Mouse (Mus musculus) MEL (cell line): Measurements from ENCODE around the gene Fuca2. TPM values are rescaled to one million over a fixed set of nuclear protein-coding genes. Genes with fewer than 3 reads are reported as not detected.

Experiments
- DNase-seq: peaks from one replicate; pipeline ENCODE4 v3.0.0; 2011; ENCODE audit warnings: low read depth, low spot score
- H3K27ac ChIP-seq: 2 replicates; pipeline ENCODE4 v1.5.1; 2012; ENCODE audit warnings: low read depth, mild to moderate bottlenecking, control low read depth, low read length, moderate library complexity; ENCODE audit not compliant: control insufficient read depth
- H3K27me3 ChIP-seq, 2 experiments: fragments of 150-350 bp in 1 of 2; sonication (generic) in 1 of 2; 2 replicates each; pipeline ENCODE4 v1.6.1; 2012; ENCODE audit warnings: low read length in 2 of 2, mild to moderate bottlenecking in 2 of 2, improper control_type of control experiment in 1 of 2, moderate library complexity in 1 of 2; ENCODE audit not compliant: insufficient read depth in 2 of 2, control insufficient read depth in 1 of 2
- H3K36me3 ChIP-seq, 2 experiments: 2 replicates each; pipeline ENCODE4 v1.6.1; 2012 to 2014; ENCODE audit warnings: low read length in 2 of 2, improper control_type of control experiment in 1 of 2, inconsistent platforms in 1 of 2, mild to moderate bottlenecking in 1 of 2; ENCODE audit not compliant: insufficient read depth in 2 of 2, control insufficient read depth in 1 of 2
- H3K4me1 ChIP-seq, 2 experiments: fragments of 150-350 bp in 1 of 2; sonication (generic) in 1 of 2; 2 replicates each; pipeline ENCODE4 v1.6.1; 2012; ENCODE audit warnings: low read length in 2 of 2, improper control_type of control experiment in 1 of 2, mild to moderate bottlenecking in 1 of 2; ENCODE audit not compliant: insufficient read depth in 2 of 2, control insufficient read depth in 1 of 2
- H3K4me3 ChIP-seq, 2 experiments: fragments of 150-350 bp in 1 of 2; sonication (generic) in 1 of 2; 2 replicates each; pipeline ENCODE4 v1.5.1; 2012; ENCODE audit warnings: low read depth in 2 of 2, low read length in 2 of 2, mild to moderate bottlenecking in 2 of 2, moderate library complexity in 2 of 2, control low read depth in 1 of 2, improper control_type of control experiment in 1 of 2; ENCODE audit not compliant: control insufficient read depth in 1 of 2, insufficient read depth in 1 of 2
- H3K79me2 ChIP-seq: 2 replicates; pipeline ENCODE4 v1.6.1; 2012; ENCODE audit warnings: mild to moderate bottlenecking, low read length, moderate library complexity; ENCODE audit not compliant: control insufficient read depth, poor library complexity, insufficient read depth
- H3K9ac ChIP-seq: 2 replicates; pipeline ENCODE4 v1.6.1; 2012; ENCODE audit warnings: low read depth, mild to moderate bottlenecking, control low read depth, low read length, moderate library complexity; ENCODE audit not compliant: control insufficient read depth, poor library complexity, severe bottlenecking
- H3K9me3 ChIP-seq: fragments of 150-350 bp; sonication (generic); replicated peaks from 2 replicates; pipeline ENCODE4 v1.6.1; 2012; ENCODE audit warnings: mild to moderate bottlenecking, low read length, improper control_type of control experiment, moderate library complexity; ENCODE audit not compliant: insufficient read depth
- CHD1 ChIP-seq: IDR thresholded peaks from 2 replicates; pipeline ENCODE4 v1.6.1; 2012; ENCODE audit warnings: low read depth, mild to moderate bottlenecking, inconsistent platforms, low read length, improper control_type of control experiment
- CHD2 ChIP-seq: IDR thresholded peaks from 2 replicates; pipeline ENCODE4 v1.6.1; 2011; ENCODE audit warnings: low read length, improper control_type of control experiment
- CTCF ChIP-seq, 3 experiments: IDR thresholded peaks in 2 of 3; conservative IDR thresholded peaks in 1 of 3; 2 replicates each; pipeline ENCODE4 v1.5.1; 2011 to 2012; ENCODE audit warnings: low read length in 3 of 3, low read depth in 2 of 3, mild to moderate bottlenecking in 2 of 3, improper control_type of control experiment in 1 of 3, inconsistent platforms in 1 of 3, mixed read lengths in 1 of 3, moderate library complexity in 1 of 3; ENCODE audit not compliant: control insufficient read depth in 1 of 3, insufficient read depth in 1 of 3, poor library complexity in 1 of 3, severe bottlenecking in 1 of 3
- E2F4 ChIP-seq: IDR thresholded peaks from 2 replicates; pipeline ENCODE4 v1.6.1; 2011; ENCODE audit warnings: low read depth, low read length, improper control_type of control experiment, borderline replicate concordance
- EP300 ChIP-seq, 2 experiments: IDR thresholded peaks; 2 replicates each; pipeline ENCODE4 v1.6.1; 2011; ENCODE audit warnings: improper control_type of control experiment in 2 of 2, low read length in 2 of 2, low read depth in 1 of 2, mild to moderate bottlenecking in 1 of 2
- ETS1 ChIP-seq: IDR thresholded peaks from 2 replicates; pipeline ENCODE4 v1.6.1; 2012; ENCODE audit warnings: low read depth, mild to moderate bottlenecking, inconsistent platforms, low read length, improper control_type of control experiment, moderate library complexity
- GABPA ChIP-seq: IDR thresholded peaks from 2 replicates; pipeline ENCODE4 v1.6.1; 2012; ENCODE audit warnings: low read depth, mild to moderate bottlenecking, inconsistent platforms, low read length, improper control_type of control experiment, moderate library complexity
- GATA1 ChIP-seq: IDR thresholded peaks from 2 replicates; pipeline ENCODE4 v1.6.1; 2011; ENCODE audit warnings: low read depth, low read length, improper control_type of control experiment
- HCFC1 ChIP-seq: IDR thresholded peaks from 2 replicates; pipeline ENCODE4 v1.6.1; 2012; ENCODE audit warnings: low read depth, mild to moderate bottlenecking, inconsistent platforms, low read length, improper control_type of control experiment, moderate library complexity
- KAT2A ChIP-seq: conservative IDR thresholded peaks from 2 replicates; pipeline ENCODE4 v1.6.1; 2012; ENCODE audit warnings: low read depth, low read length, improper control_type of control experiment, inconsistent platforms
- MAZ ChIP-seq: IDR thresholded peaks from 2 replicates; pipeline ENCODE4 v1.6.1; 2012; ENCODE audit warnings: low read depth, mild to moderate bottlenecking, inconsistent platforms, low read length, improper control_type of control experiment
- MEF2A ChIP-seq: IDR thresholded peaks from 2 replicates; pipeline ENCODE4 v1.6.1; 2014; ENCODE audit warnings: low read depth, mild to moderate bottlenecking, inconsistent platforms, low read length, improper control_type of control experiment; ENCODE audit not compliant: poor library complexity, insufficient replicate concordance, severe bottlenecking; ENCODE audit errors: extremely low read depth
- MXI1 ChIP-seq: IDR thresholded peaks from 2 replicates; pipeline ENCODE4 v1.6.1; 2011; ENCODE audit warnings: mild to moderate bottlenecking, low read depth, low read length, improper control_type of control experiment
- MYB ChIP-seq: IDR thresholded peaks from 2 replicates; pipeline ENCODE4 v1.6.1; 2011; ENCODE audit warnings: mild to moderate bottlenecking, low read depth, low read length, improper control_type of control experiment
- MYC ChIP-seq: IDR thresholded peaks from 2 replicates; pipeline ENCODE4 v1.6.1; 2011; ENCODE audit warnings: low read depth, mild to moderate bottlenecking, low read length, improper control_type of control experiment, moderate library complexity
- NRF1 ChIP-seq: IDR thresholded peaks from 2 replicates; pipeline ENCODE4 v1.6.1; 2014; ENCODE audit warnings: low read depth, mild to moderate bottlenecking, inconsistent platforms, low read length, improper control_type of control experiment, moderate library complexity; ENCODE audit not compliant: poor library complexity, insufficient read depth, severe bottlenecking
- RAD21 ChIP-seq: IDR thresholded peaks from 2 replicates; pipeline ENCODE4 v1.6.1; 2011; ENCODE audit warnings: mild to moderate bottlenecking, low read depth, low read length, improper control_type of control experiment
- RCOR1 ChIP-seq: IDR thresholded peaks from 2 replicates; pipeline ENCODE4 v1.6.1; 2012; ENCODE audit warnings: low read depth, mild to moderate bottlenecking, inconsistent platforms, low read length, improper control_type of control experiment
- SIN3A ChIP-seq: IDR thresholded peaks from 2 replicates; pipeline ENCODE4 v1.6.1; 2012; ENCODE audit warnings: low read length, improper control_type of control experiment, inconsistent platforms
- TBP ChIP-seq: IDR thresholded peaks from 2 replicates; pipeline ENCODE4 v1.8.0; 2011; ENCODE audit warnings: low read depth, low read length, improper control_type of control experiment
- UBTF ChIP-seq: IDR thresholded peaks from 2 replicates; pipeline ENCODE4 v1.6.1; 2012; ENCODE audit warnings: low read depth, mild to moderate bottlenecking, inconsistent platforms, low read length, improper control_type of control experiment, moderate library complexity, borderline replicate concordance; ENCODE audit not compliant: insufficient read depth
- USF2 ChIP-seq, 2 experiments: IDR thresholded peaks; 2 replicates each; pipeline ENCODE4 v1.6.1; 2011 to 2012; ENCODE audit warnings: improper control_type of control experiment in 2 of 2, low read length in 2 of 2, borderline replicate concordance in 1 of 2, inconsistent platforms in 1 of 2, low read depth in 1 of 2, mild to moderate bottlenecking in 1 of 2; ENCODE audit not compliant: insufficient read depth in 1 of 2
- ZC3H11A ChIP-seq: IDR thresholded peaks from 2 replicates; pipeline ENCODE4 v1.6.1; 2012; ENCODE audit warnings: low read depth, mild to moderate bottlenecking, inconsistent platforms, low read length, improper control_type of control experiment
- ZKSCAN1 ChIP-seq: IDR thresholded peaks from 2 replicates; pipeline ENCODE4 v1.6.1; 2012; ENCODE audit warnings: low read depth, mild to moderate bottlenecking, inconsistent platforms, low read length, improper control_type of control experiment, moderate library complexity
- ZMIZ1 ChIP-seq: IDR thresholded peaks from 2 replicates; pipeline ENCODE4 v1.6.1; 2012; ENCODE audit warnings: low read depth, mild to moderate bottlenecking, inconsistent platforms, low read length, improper control_type of control experiment, moderate library complexity
- polyA plus RNA-seq, 2 experiments: library from polyadenylated mRNA; stranded (reverse) in 1 of 2; unstranded in 1 of 2; fragments of >175 nt in 1 of 2; fragments of >200 nt in 1 of 2; gene quantifications; 2 replicates each; pipeline versions ENCODE4 v1.2.1 to v1.2.4; 2012; ENCODE audit warnings: low replicate concordance in 2 of 2, low read depth in 1 of 2; ENCODE audit not compliant: insufficient read length in 2 of 2, insufficient read depth in 1 of 2, missing spikeins in 1 of 2
- total RNA-seq: library from RNA; depleted of rRNA; stranded (reverse); fragments of 300-350 nt; gene quantifications from 2 replicates; pipeline ENCODE4 v1.2.3, GENCODE M21; 2012

Gene Fuca2
- total and polyA plus RNA-seq, 3 experiments, result 17.0 to 22.6 TPM; not detected in 1

- no peaks in the 10 kb centered on the region for H3K79me2 ChIP-seq
- H3K4me1 ChIP-seq, result no peaks in the 10 kb centered on the region
- DNase-seq, result no peak
- TF ChIP-seq E2F4, result no peak
- TF ChIP-seq MYB, result no peak
- TF ChIP-seq GATA1, result no peak
- TF ChIP-seq CHD2, result no peak
- TF ChIP-seq TBP, result no peak
- no peak for TF ChIP-seq USF2 (IDR thresholded peaks at IDR 0.05; ENCODE audit: borderline replicate concordance in 1 of 2, insufficient read depth in 1 of 2, low read depth in 1 of 2, low read length in 2 of 2)
- TF ChIP-seq ZMIZ1, result no peak
- TF ChIP-seq MAZ, result no peak
- no peak for TF ChIP-seq RCOR1
- TF ChIP-seq HCFC1, result no peak
- no peak for TF ChIP-seq KAT2A
- no peak for TF ChIP-seq NRF1
- no peak overlapping the region for H3K9ac ChIP-seq
- H3K27ac ChIP-seq, result no peak overlapping the region
- no peaks in the 10 kb centered on the region; a peak in 2 of 4 replicates for H3K27me3 ChIP-seq
- H3K9me3 ChIP-seq, result no peaks in the 10 kb centered on the region
- no peak overlapping the region for H3K4me3 ChIP-seq
- no peaks in the 10 kb centered on the region for H3K36me3 ChIP-seq
Measured at GRCm38 (mm10) chr10:13493978-13494686, 5.2 kb upstream of the Fuca2 start.

- Histone ChIP-seq H3K4me3 (no peak overlapping the region), H3K4me1 (peaks cover 0 to 7% of the 10 kb centered on the region in 2 experiments; a peak in 2 of 4 replicates), H3K9me3 (no peaks in the 10 kb centered on the region), H3K36me3 (peaks cover 0 to 4% of the 10 kb centered on the region in 2 experiments; a peak in 2 of 4 replicates), H3K9ac (no peak overlapping the region), H3K79me2 (peaks cover 2% of the 10 kb centered on the region; the same call in 1 of the 2 replicates), H3K27ac (no peak overlapping the region), H3K27me3 (no peaks in the 10 kb centered on the region; a peak in 2 of 4 replicates)
- no peak for TF ChIP-seq ETS1
- no peak for TF ChIP-seq E2F4
- no peak for TF ChIP-seq CHD2
- no peak for TF ChIP-seq RCOR1
- no peak for TF ChIP-seq EP300 (IDR thresholded peaks at IDR 0.05; ENCODE audit: low read depth in 1 of 2, low read length in 2 of 2)
- no peak for TF ChIP-seq MXI1
- no peak for TF ChIP-seq CTCF (IDR thresholded peaks at IDR 0.05 in 2 of 3, conservative IDR thresholded peaks at IDR 0.05 in 1 of 3; ENCODE audit: control insufficient read depth in 1 of 3, insufficient read depth in 1 of 3, low read depth in 2 of 3, low read length in 3 of 3, poor library complexity in 1 of 3, severe bottlenecking in 1 of 3)
- no peak for TF ChIP-seq RAD21
- TF ChIP-seq SIN3A, result no peak
- TF ChIP-seq MYC, result no peak
- TF ChIP-seq MYB, result no peak
- TF ChIP-seq CHD1, result no peak
- no peak for TF ChIP-seq GABPA
- TF ChIP-seq MEF2A, result no peak
- TF ChIP-seq ZKSCAN1, result no peak
- no peak for TF ChIP-seq UBTF
- no peak for TF ChIP-seq GATA1
- no peak for TF ChIP-seq MAZ
- TF ChIP-seq ZC3H11A, result no peak
- no peak for TF ChIP-seq KAT2A
- no peak for DNase-seq
Measured at GRCm38 (mm10) chr10:13496315-13496714, 3.0 kb upstream of the Fuca2 start.
